Mouse (Mus musculus): ENCODE measurements around the gene Lsamp.

GRCm38 (mm10) chr16:40891338-40891737, 907.2 kb downstream of the Lsamp start:
- TF ChIP-seq CTCF (IDR thresholded peaks at IDR 0.05; ENCODE audit: extremely low read depth, insufficient read depth, insufficient read length, insufficient replicate concordance) (no peak), POLR2A (IDR thresholded peaks at IDR 0.05; ENCODE audit: low read depth, low read length) (no peak)
